Comparison of ENCODE assay signal across 8 mouse cellular contexts in genomic region chr8:46844974-46845774, GRCm38 (mm10).
DNase-seq lines count a peak whose midpoint lies in the region; ATAC-seq and TF ChIP-seq lines count a peak whose summit lies in the region.

No protein-coding gene starts in this region.

- TF ChIP-seq CTCF in liver, postnatal 0 days (IDR thresholded peaks at IDR 0.05; ENCODE audit: low read depth): no peak

- no peak overlapping the region for H3K4me3 ChIP-seq in midbrain, embryonic 12.5 days
- H3K4me3 ChIP-seq in midbrain, embryonic 14.5 days (replicated peaks; ENCODE audit: low read depth, low read length): no peak overlapping the region
- H3K4me3 ChIP-seq in embryonic facial prominence, embryonic 15.5 days (replicated peaks): no peak overlapping the region
- H3K4me3 ChIP-seq in intestine, embryonic 14.5 days (ENCODE audit: low read depth, low read length): no peak overlapping the region
- no peak overlapping the region for H3K4me3 ChIP-seq in liver, postnatal 0 days (ENCODE audit: low read depth, low read length)

- no peaks in the 10 kb centered on the region for H3K9me3 ChIP-seq in midbrain, embryonic 12.5 days
- no peaks in the 10 kb centered on the region for H3K9me3 ChIP-seq in midbrain, embryonic 14.5 days (ENCODE audit: control insufficient read depth, low read length)
- no peaks in the 10 kb centered on the region for H3K9me3 ChIP-seq in embryonic facial prominence, embryonic 15.5 days (replicated peaks)
- H3K9me3 ChIP-seq in intestine, embryonic 14.5 days (ENCODE audit: control insufficient read depth, low read length): no peaks in the 10 kb centered on the region
- no peaks in the 10 kb centered on the region for H3K9me3 ChIP-seq in liver, postnatal 0 days (ENCODE audit: low read length)

- no peak for DNase-seq in midbrain, embryonic 14.5 days
- DNase-seq in intestine, embryonic 14.5 days (ENCODE audit: low spot score): no peak
- peak; percentile 63 for DNase-seq in liver, postnatal 0 days
- DNase-seq in spleen, postnatal 36 days (ENCODE audit: low spot score in 2 of 2): peak; percentile 79 to 80
- DNase-seq in right cerebral cortex, adult 2 months (ENCODE audit: low spot score in 2 of 2): no peak
- no peak for DNase-seq in layer of hippocampus, postnatal 25 days (ENCODE audit: extremely low spot score in 1 of 2, low spot score in 1 of 2)

- 0 out of 2 replicates have a peak overlapping the region, but pooled peaks have one; percentile 35 for H3K27ac ChIP-seq in midbrain, embryonic 12.5 days (replicated peaks)
- H3K27ac ChIP-seq in midbrain, embryonic 14.5 days (replicated peaks; ENCODE audit: low read depth, low read length): no peak overlapping the region
- peak overlapping the region; percentile 45 for H3K27ac ChIP-seq in embryonic facial prominence, embryonic 15.5 days (replicated peaks)
- peak overlapping the region; percentile 54 for H3K27ac ChIP-seq in intestine, embryonic 14.5 days (ENCODE audit: low read depth)
- H3K27ac ChIP-seq in liver, postnatal 0 days (ENCODE audit: low read depth): peak overlapping the region; percentile 89

- 69% methylated on average over 7 of the region's 7 CpGs for WGBS in midbrain, embryonic 12.5 days
- 71% methylated on average over 7 of the region's 7 CpGs for WGBS in midbrain, embryonic 14.5 days
- WGBS in embryonic facial prominence, embryonic 15.5 days: 72% methylated on average over 7 of the region's 7 CpGs
- 58% methylated on average over 7 of the region's 7 CpGs for WGBS in intestine, embryonic 14.5 days
- WGBS in liver, postnatal 0 days (ENCODE audit: insufficient replicate concordance): 27% methylated on average over 7 of the region's 7 CpGs

- H3K27me3 ChIP-seq in midbrain, embryonic 12.5 days: no peaks in the 10 kb centered on the region
- no peaks in the 10 kb centered on the region for H3K27me3 ChIP-seq in midbrain, embryonic 14.5 days (ENCODE audit: control insufficient read depth, insufficient read depth, low read length)
- H3K27me3 ChIP-seq in embryonic facial prominence, embryonic 15.5 days: no peaks in the 10 kb centered on the region
- H3K27me3 ChIP-seq in intestine, embryonic 14.5 days (replicated peaks; ENCODE audit: control insufficient read depth, insufficient read depth, low read length): no peaks in the 10 kb centered on the region
- no peaks in the 10 kb centered on the region for H3K27me3 ChIP-seq in liver, postnatal 0 days (ENCODE audit: insufficient read depth, low read length)

- H3K4me2 ChIP-seq in midbrain, embryonic 12.5 days (replicated peaks): no peak overlapping the region
- H3K4me2 ChIP-seq in midbrain, embryonic 14.5 days (ENCODE audit: low read length): no peak overlapping the region
- H3K4me2 ChIP-seq in embryonic facial prominence, embryonic 15.5 days (replicated peaks): no peak overlapping the region
- H3K4me2 ChIP-seq in intestine, embryonic 14.5 days (ENCODE audit: low read length): no peak overlapping the region
- H3K4me2 ChIP-seq in liver, postnatal 0 days (ENCODE audit: low read depth, low read length): peak overlapping the region; percentile 52

- no peak overlapping the region for H3K9ac ChIP-seq in midbrain, embryonic 12.5 days (replicated peaks)
- no peak overlapping the region for H3K9ac ChIP-seq in midbrain, embryonic 14.5 days (replicated peaks; ENCODE audit: low read length)
- H3K9ac ChIP-seq in embryonic facial prominence, embryonic 15.5 days: no peak overlapping the region
- no peak overlapping the region for H3K9ac ChIP-seq in intestine, embryonic 14.5 days (ENCODE audit: low read length)
- H3K9ac ChIP-seq in liver, postnatal 0 days (replicated peaks): no peak overlapping the region

- peaks cover 17% of the 10 kb centered on the region for H3K36me3 ChIP-seq in midbrain, embryonic 12.5 days
- no peaks in the 10 kb centered on the region for H3K36me3 ChIP-seq in midbrain, embryonic 14.5 days (ENCODE audit: control insufficient read depth, insufficient read depth, low read length)
- peaks cover 16% of the 10 kb centered on the region for H3K36me3 ChIP-seq in embryonic facial prominence, embryonic 15.5 days
- H3K36me3 ChIP-seq in intestine, embryonic 14.5 days (ENCODE audit: control insufficient read depth, insufficient read depth, low read length): peaks cover 11% of the 10 kb centered on the region
- peaks cover 33% of the 10 kb centered on the region for H3K36me3 ChIP-seq in liver, postnatal 0 days (replicated peaks; ENCODE audit: insufficient read depth, low read length)

- peak; percentile 1 for TF ChIP-seq EP300 in liver, postnatal 0 days (IDR thresholded peaks at IDR 0.05; ENCODE audit: low read depth)

- no peak for ATAC-seq in midbrain, embryonic 12.5 days (ENCODE audit: low FRiP score, low read depth)
- ATAC-seq in midbrain, embryonic 14.5 days (ENCODE audit: low FRiP score, low TSS enrichment): no peak
- ATAC-seq in embryonic facial prominence, embryonic 15.5 days (ENCODE audit: insufficient number of reproducible peaks, low FRiP score, low TSS enrichment, low read depth): no peak
- no peak for ATAC-seq in intestine, embryonic 14.5 days (replicated peaks; ENCODE audit: low FRiP score, low TSS enrichment, low read depth)
- peak; percentile 69 for ATAC-seq in liver, postnatal 0 days

- no peaks in the 10 kb centered on the region for H3K4me1 ChIP-seq in midbrain, embryonic 12.5 days
- no peaks in the 10 kb centered on the region for H3K4me1 ChIP-seq in midbrain, embryonic 14.5 days (ENCODE audit: control insufficient read depth, insufficient read depth, low read length)
- peaks cover 11% of the 10 kb centered on the region; the same call in 1 of the 2 replicates for H3K4me1 ChIP-seq in embryonic facial prominence, embryonic 15.5 days
- peaks cover 20% of the 10 kb centered on the region for H3K4me1 ChIP-seq in intestine, embryonic 14.5 days (replicated peaks; ENCODE audit: control insufficient read depth, insufficient read depth, low read length)
- peaks cover 52% of the 10 kb centered on the region for H3K4me1 ChIP-seq in liver, postnatal 0 days (ENCODE audit: insufficient read depth)

Comparison
In these comparisons a context has a peak if more than half of its experiments do, and no peak if none do; other contexts are left out.
1. DNase-seq: peak in liver, postnatal 0 days (single experiment) and spleen, postnatal 36 days (2 of 2); none in midbrain, embryonic 14.5 days (single experiment), intestine, embryonic 14.5 days (single experiment), right cerebral cortex, adult 2 months (0 of 2) and layer of hippocampus, postnatal 25 days (0 of 2).